Mouse (Mus musculus): ENCODE results near the gene Tmpo.

DNA sequence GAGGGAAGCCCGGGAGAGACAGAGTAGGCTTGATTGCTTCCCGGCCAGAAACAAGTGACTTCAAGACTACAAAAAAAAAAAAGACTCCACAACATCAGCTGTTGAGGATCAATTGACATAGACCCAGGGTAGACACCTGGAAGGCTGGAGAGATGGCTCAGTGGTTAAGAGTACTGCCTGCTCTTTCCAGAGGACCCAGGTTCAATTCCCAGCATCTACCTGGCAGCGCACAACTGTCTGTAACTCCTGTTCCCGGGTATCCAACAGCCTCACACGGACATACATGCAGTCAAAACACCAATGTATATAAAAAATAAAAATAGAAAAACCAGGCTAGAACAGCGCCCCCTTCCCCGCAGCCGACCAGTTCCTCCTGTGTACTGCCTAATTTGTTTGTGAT, 16.6 kb upstream of the Tmpo start:
- TF ChIP-seq CTCF (IDR thresholded peaks at IDR 0.05; ENCODE audit: low read depth, low read length) (no peak), POLR2A (IDR thresholded peaks at IDR 0.05; ENCODE audit: insufficient read depth, low read length) (no peak), EP300 (IDR thresholded peaks at IDR 0.05; ENCODE audit: insufficient read depth, low read depth, low read length) (no peak)

All from ES-Bruce4 (cell line).